Comparison of ENCODE assay signal across 9 mouse cellular contexts in the genomic region with DNA sequence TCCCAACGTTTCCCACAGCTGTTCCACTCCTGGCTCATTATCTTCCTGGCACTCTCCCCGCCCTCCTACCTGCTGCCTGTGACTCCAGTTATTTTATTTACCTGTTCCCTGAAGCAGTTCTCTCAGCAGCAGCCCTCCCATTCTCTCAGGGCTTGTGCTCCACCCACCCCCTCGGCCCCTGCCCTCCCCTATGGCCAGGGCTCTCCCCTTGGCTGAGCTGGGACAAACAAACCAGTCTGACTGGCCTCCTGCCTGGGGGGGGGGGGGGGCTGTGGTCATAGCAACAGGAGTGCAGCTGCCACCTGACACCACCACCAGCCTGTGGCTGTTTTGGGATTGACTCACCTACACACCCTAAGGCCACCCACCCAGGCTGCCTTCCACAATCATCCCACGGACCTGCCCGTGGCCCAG. TPM values are rescaled to one million over a fixed set of nuclear protein-coding genes. Genes with fewer than 3 reads are reported as not detected.
DNase-seq lines count a peak whose midpoint lies in the region; ATAC-seq and TF ChIP-seq lines count a peak whose summit lies in the region.
"Had no signal": no experiment of that assay in that cellular context is flagged by ENCODE, and none has a peak within 500 bp of the region (broad histone marks: within the 10 kb centered on the region; RNA-seq: fewer than 3 reads in every experiment).

No protein-coding gene starts in this region.

- intact Hi-C loops in left cerebral cortex, adult 2 months (cut with DNase I), result no loop called here

- peaks cover 13% of the 10 kb centered on the region; the same call in 1 of the 2 replicates for H3K4me1 ChIP-seq in embryonic facial prominence, embryonic 15.5 days

- peaks cover 8% of the 10 kb centered on the region for H3K27me3 ChIP-seq in embryonic facial prominence, embryonic 15.5 days

- H3K9me3 ChIP-seq in embryonic facial prominence, embryonic 15.5 days (replicated peaks), result no peaks in the 10 kb centered on the region

- H3K27ac ChIP-seq in left cerebral cortex, adult 2 months, result peak overlapping the region; percentile 60
- H3K27ac ChIP-seq in embryonic facial prominence, embryonic 15.5 days (replicated peaks), result peak overlapping the region; percentile 53; the same call in 1 of the 2 replicates

- no peak overlapping the region for H3K4me3 ChIP-seq in left cerebral cortex, adult 2 months
- H3K4me3 ChIP-seq in embryonic facial prominence, embryonic 15.5 days (replicated peaks), result no peak overlapping the region

- DNase-seq in left cerebral cortex, adult 2 months (ENCODE audit: extremely low spot score in 1 of 2, low spot score in 2 of 2), result no peak
- DNase-seq in left cerebral cortex, adult 11 months (ENCODE audit: low spot score), result no peak
- DNase-seq in kidney, postnatal 36 days, result peak; percentile 51 to 73
- DNase-seq in lung, postnatal 36 days, result peak; percentile 82
- DNase-seq in frontal cortex, postnatal 10 days (ENCODE audit: low spot score in 2 of 2), result no peak
- DNase-seq in right cerebral cortex, adult 2 months (ENCODE audit: low spot score in 2 of 2), result no peak
- no peak for DNase-seq in layer of hippocampus, adult 9-11 months

- peak; percentile 64; the same call in 1 of the 2 replicates for ATAC-seq in embryonic facial prominence, embryonic 15.5 days (ENCODE audit: insufficient number of reproducible peaks, low FRiP score, low TSS enrichment, low read depth)

- TF ChIP-seq CTCF in left cerebral cortex, adult 2 months (IDR thresholded peaks at IDR 0.05), result no peak

- H3K4me2 ChIP-seq in embryonic facial prominence, embryonic 15.5 days (replicated peaks), result no peak overlapping the region; the same call in 1 of the 2 replicates

- no peak overlapping the region for H3K9ac ChIP-seq in embryonic facial prominence, embryonic 15.5 days

- WGBS in embryonic facial prominence, embryonic 15.5 days, result 14% methylated on average over 5 of the region's 5 CpGs

- no peaks in the 10 kb centered on the region for H3K36me3 ChIP-seq in embryonic facial prominence, embryonic 15.5 days

RNA-seq across cellular contexts. Expression of a gene that starts 8.4 kb away (rescaled TPM):
- 100 to 1,000 TPM; 561 to 597 TPM for total RNA-seq in left cerebral cortex, adult 2 months (2021)
- 5.3 TPM in 2 replicates for polyA plus RNA-seq in embryonic facial prominence, embryonic 15.5 days (2015; fragmentation: Nextera tagmentation; extraction: Ambion mirVana)

RNA-seq across cellular contexts. Expression of a gene that starts 20.9 kb away (rescaled TPM):
- 1 to 10 TPM; 1.5 to 1.6 TPM for total RNA-seq in left cerebral cortex, adult 2 months (2021)
- 2.6 and 5.4 TPM in 2 replicates for polyA plus RNA-seq in embryonic facial prominence, embryonic 15.5 days (2015; fragmentation: Nextera tagmentation; extraction: Ambion mirVana)
- polyA plus RNA-seq: spleen, adult 2 months had no signal

RNA-seq across cellular contexts. Expression of a gene that starts 36.9 kb away (rescaled TPM):
- 10 to 100 TPM; 16.3 to 18.2 TPM for total RNA-seq in left cerebral cortex, adult 2 months (2021)
- polyA plus RNA-seq in embryonic facial prominence, embryonic 15.5 days (2015; fragmentation: Nextera tagmentation; extraction: Ambion mirVana), result 64.3 and 65.5 TPM in 2 replicates

Comparison
In these comparisons a context has a peak if more than half of its experiments do, and no peak if none do; other contexts are left out.
1. DNase-seq: peak in kidney, postnatal 36 days (2 of 2) and lung, postnatal 36 days (single experiment); none in left cerebral cortex, adult 2 months (0 of 2), left cerebral cortex, adult 11 months (single experiment), frontal cortex, postnatal 10 days (0 of 2), right cerebral cortex, adult 2 months (0 of 2) and layer of hippocampus, adult 9-11 months (single experiment).